Mouse (Mus musculus) liver, embryonic 12.5 days (tissue): ENCODE measurements around the gene Bspry. TPM values are rescaled to one million over a fixed set of nuclear protein-coding genes. Genes with fewer than 3 reads are reported as not detected.

Experiments used
- ATAC-seq: fragments of 200-750 bp; cut with Nextera tagmentation; 2 replicates; pipeline ENCODE4 v1.8.0; 2017; ENCODE audit warnings: moderate number of reproducible peaks, mild to moderate bottlenecking, moderate library complexity
- H3K27ac ChIP-seq: fragments of 300-500 bp; sonication (generic); 2 replicates; pipeline ENCODE4 v1.5.1; 2016; ENCODE audit warnings: mild to moderate bottlenecking
- H3K27me3 ChIP-seq: fragments of 300-500 bp; sonication (generic); replicated peaks from 2 replicates; pipeline ENCODE4 v1.6.1; 2016; ENCODE audit warnings: mild to moderate bottlenecking, moderate library complexity
- H3K36me3 ChIP-seq: fragments of 300-500 bp; sonication (generic); 2 replicates; pipeline ENCODE4 v1.6.1; 2016; ENCODE audit warnings: mild to moderate bottlenecking, moderate library complexity
- H3K4me1 ChIP-seq: fragments of 300-500 bp; sonication (generic); 2 replicates; pipeline ENCODE4 v1.6.1; 2016
- H3K4me2 ChIP-seq: fragments of 300-500 bp; sonication (generic); 2 replicates; pipeline ENCODE4 v1.6.1; 2016; ENCODE audit warnings: mild to moderate bottlenecking, moderate library complexity
- H3K4me3 ChIP-seq: fragments of 300-500 bp; sonication (generic); 2 replicates; pipeline ENCODE4 v1.5.1; 2016; ENCODE audit warnings: mild to moderate bottlenecking, moderate library complexity
- H3K9ac ChIP-seq: fragments of 300-500 bp; sonication (generic); 2 replicates; pipeline ENCODE4 v1.6.1; 2016; ENCODE audit warnings: mild to moderate bottlenecking, moderate library complexity
- H3K9me3 ChIP-seq: fragments of 300-500 bp; sonication (generic); replicated peaks from 2 replicates; pipeline ENCODE4 v1.6.1; 2016; ENCODE audit warnings: mild to moderate bottlenecking, moderate library complexity
- WGBS: fragments of 180-500 bp; shearing (Covaris S2); methylation state at CpG from one replicate; pipeline ENCODE4 v1.1.7; 2016; ENCODE audit not compliant: insufficient replicate concordance; 5-methylcytosine and 5-hydroxymethylcytosine counted together
- polyA plus RNA-seq: library from polyadenylated mRNA; unstranded; fragments of >200 nt; fragmentation: Nextera tagmentation; extraction: Ambion mirVana; gene quantifications from 2 replicates; pipeline ENCODE4 v1.2.1, GENCODE M21; 2016

The Bspry gene
- 0.24 and 0.27 TPM in 2 replicates for polyA plus RNA-seq

- H3K9me3 ChIP-seq: no peaks in the 10 kb centered on the region
- peaks cover 23% of the 10 kb centered on the region for H3K4me1 ChIP-seq
- no peaks in the 10 kb centered on the region for H3K36me3 ChIP-seq
- H3K27ac ChIP-seq: no peak within 1 kb of the TSS
- peak within 1 kb of the TSS; percentile 43; the same call in 1 of the 2 replicates for H3K9ac ChIP-seq
- peak within 1 kb of the TSS; percentile 86 for H3K4me2 ChIP-seq
- H3K4me3 ChIP-seq: peak within 1 kb of the TSS; percentile 55
- ATAC-seq: peak; percentile 70
- peaks cover 48% of the 10 kb centered on the region for H3K27me3 ChIP-seq
- WGBS: 2% methylated on average over 71 of the region's 71 CpGs
These were observed at the start of gene Bspry for GRCm38 (mm10) chr4:62479937-62480708. Gene Bspry, plus strand, starts transcription at chr4:62480053.

GRCm38 (mm10) chr4:62430678-62431077 is 49.2 kb upstream of the Bspry start:
- H3K27ac ChIP-seq: no peak overlapping the region
- no peak overlapping the region for H3K4me2 ChIP-seq
- H3K36me3 ChIP-seq: peaks cover 5% of the 10 kb centered on the region
- H3K27me3 ChIP-seq: no peaks in the 10 kb centered on the region
- ATAC-seq: no peak
- H3K9me3 ChIP-seq: no peaks in the 10 kb centered on the region
- H3K9ac ChIP-seq: no peak overlapping the region
- H3K4me1 ChIP-seq: peaks cover 33% of the 10 kb centered on the region
- H3K4me3 ChIP-seq: no peak overlapping the region

GRCm38 (mm10) chr4:62431522-62431921 is 48.3 kb upstream of the Bspry start:
- Histone ChIP-seq H3K4me1 (peaks cover 33% of the 10 kb centered on the region), H3K4me2 (peak overlapping the region; percentile 25; the same call in 1 of the 2 replicates), H3K4me3 (no peak overlapping the region), H3K9me3 (no peaks in the 10 kb centered on the region), H3K9ac (no peak overlapping the region), H3K36me3 (no peaks in the 10 kb centered on the region), H3K27ac (peak overlapping the region; percentile 68), H3K27me3 (no peaks in the 10 kb centered on the region)
- 49% methylated on average over 4 of the region's 4 CpGs for WGBS
- peak; percentile 80 for ATAC-seq

- Histone ChIP-seq H3K4me3 (no peak overlapping the region), H3K9ac (no peak overlapping the region), H3K27ac (no peak overlapping the region), H3K4me1 (peaks cover 21% of the 10 kb centered on the region), H3K27me3 (no peaks in the 10 kb centered on the region), H3K4me2 (no peak overlapping the region), H3K9me3 (no peaks in the 10 kb centered on the region), H3K36me3 (no peaks in the 10 kb centered on the region)
- ATAC-seq: no peak
- WGBS: 69% methylated on average over 7 of the region's 7 CpGs
These were observed 45.6 kb upstream of the Bspry start for GRCm38 (mm10) chr4:62433939-62434870.

- no peak for ATAC-seq
- WGBS: 70% methylated on average over 6 of the region's 6 CpGs
- Histone ChIP-seq H3K9ac (no peak within 1 kb of the TSS), H3K4me3 (no peak within 1 kb of the TSS), H3K4me1 (peaks cover 21% of the 10 kb centered on the region), H3K36me3 (no peaks in the 10 kb centered on the region), H3K27ac (no peak within 1 kb of the TSS), H3K4me2 (no peak within 1 kb of the TSS), H3K27me3 (no peaks in the 10 kb centered on the region), H3K9me3 (no peaks in the 10 kb centered on the region)
These were observed 44.8 kb upstream of the Bspry start, which contains the start of gene Rnf183 for GRCm38 (mm10) chr4:62435081-62435480. Gene Rnf183, minus strand, starts transcription at chr4:62435252.

- peaks cover 3% of the 10 kb centered on the region for H3K4me1 ChIP-seq
- WGBS: 66% methylated on average over 3 of the region's 3 CpGs
- no peaks in the 10 kb centered on the region for H3K36me3 ChIP-seq
- no peak overlapping the region for H3K9ac ChIP-seq
- no peaks in the 10 kb centered on the region for H3K9me3 ChIP-seq
- no peak overlapping the region for H3K4me2 ChIP-seq
- H3K4me3 ChIP-seq: no peak overlapping the region
- no peaks in the 10 kb centered on the region for H3K27me3 ChIP-seq
- no peak overlapping the region for H3K27ac ChIP-seq
- ATAC-seq: no peak
These were observed 42.5 kb upstream of the Bspry start for GRCm38 (mm10) chr4:62437256-62437778.

- H3K9ac ChIP-seq: no peak overlapping the region
- H3K27me3 ChIP-seq: no peaks in the 10 kb centered on the region
- H3K9me3 ChIP-seq: no peaks in the 10 kb centered on the region
- no peaks in the 10 kb centered on the region for H3K4me1 ChIP-seq
- no peak for ATAC-seq
- no peak overlapping the region for H3K4me2 ChIP-seq
- WGBS: 71% methylated on average over 7 of the region's 7 CpGs
- H3K36me3 ChIP-seq: no peaks in the 10 kb centered on the region
- H3K27ac ChIP-seq: no peak overlapping the region
- H3K4me3 ChIP-seq: no peak overlapping the region
These were observed 42.0 kb upstream of the Bspry start for GRCm38 (mm10) chr4:62437871-62438270.

- 25% methylated on average over 4 of the region's 4 CpGs for WGBS
These were observed 40.1 kb upstream of the Bspry start for GRCm38 (mm10) chr4:62439793-62440192.

GRCm38 (mm10) chr4:62440544-62440943 is 39.3 kb upstream of the Bspry start:
- H3K4me1 ChIP-seq: no peaks in the 10 kb centered on the region
- 55% methylated on average over 4 of the region's 4 CpGs for WGBS

More at GRCm38 (mm10) chr4:62439793-62440192, 40.1 kb upstream of the Bspry start:
- H3K9ac ChIP-seq: no peak overlapping the region
- H3K4me3 ChIP-seq: no peak overlapping the region
- no peaks in the 10 kb centered on the region for H3K27me3 ChIP-seq
- ATAC-seq: no peak
- no peaks in the 10 kb centered on the region for H3K36me3 ChIP-seq
- H3K9me3 ChIP-seq: no peaks in the 10 kb centered on the region
- H3K27ac ChIP-seq: no peak overlapping the region
- H3K4me2 ChIP-seq: no peak overlapping the region
- H3K4me1 ChIP-seq: no peaks in the 10 kb centered on the region

GRCm38 (mm10) chr4:62440986-62441385 is 38.9 kb upstream of the Bspry start:
- 69% methylated on average over 4 of the region's 4 CpGs for WGBS
- no peak overlapping the region for H3K4me2 ChIP-seq
- no peaks in the 10 kb centered on the region for H3K36me3 ChIP-seq
- no peak overlapping the region for H3K27ac ChIP-seq
- no peaks in the 10 kb centered on the region for H3K4me1 ChIP-seq
- ATAC-seq: no peak
- H3K27me3 ChIP-seq: no peaks in the 10 kb centered on the region
- H3K4me3 ChIP-seq: no peak overlapping the region
- H3K9me3 ChIP-seq: no peaks in the 10 kb centered on the region
- H3K9ac ChIP-seq: no peak overlapping the region

More at GRCm38 (mm10) chr4:62440544-62440943, 39.3 kb upstream of the Bspry start:
- H3K27me3 ChIP-seq: no peaks in the 10 kb centered on the region
- no peak overlapping the region for H3K4me3 ChIP-seq
- H3K9me3 ChIP-seq: no peaks in the 10 kb centered on the region
- no peak overlapping the region for H3K4me2 ChIP-seq
- H3K36me3 ChIP-seq: no peaks in the 10 kb centered on the region
- ATAC-seq: no peak
- no peak overlapping the region for H3K9ac ChIP-seq
- H3K27ac ChIP-seq: no peak overlapping the region

GRCm38 (mm10) chr4:62454995-62455394 is 24.9 kb upstream of the Bspry start:
- Histone ChIP-seq H3K9me3 (no peaks in the 10 kb centered on the region), H3K4me3 (no peak overlapping the region), H3K27me3 (no peaks in the 10 kb centered on the region), H3K4me1 (no peaks in the 10 kb centered on the region), H3K36me3 (no peaks in the 10 kb centered on the region), H3K4me2 (no peak overlapping the region), H3K27ac (no peak overlapping the region), H3K9ac (no peak overlapping the region)
- 48% methylated on average over 5 of the region's 5 CpGs for WGBS
- ATAC-seq: no peak

- Histone ChIP-seq H3K27me3 (no peaks in the 10 kb centered on the region), H3K4me3 (no peak overlapping the region), H3K4me1 (no peaks in the 10 kb centered on the region), H3K9me3 (no peaks in the 10 kb centered on the region), H3K27ac (no peak overlapping the region), H3K9ac (no peak overlapping the region), H3K36me3 (peaks cover 4% of the 10 kb centered on the region; the same call in 1 of the 2 replicates), H3K4me2 (no peak overlapping the region)
- WGBS: 77% methylated on average over 3 of the region's 3 CpGs
- no peak for ATAC-seq
These were observed 20.8 kb upstream of the Bspry start for GRCm38 (mm10) chr4:62459081-62459480.
